Mouse (Mus musculus) retina, postnatal 1 day (tissue): ENCODE measurements around the gene Gpcpd1.
"Not testable (repeated sequence)": the region's sequence is repeated elsewhere in the genome, so short reads cannot be mapped to it uniquely, and the experiment has no call there.

ENCODE experiments used
- DNase-seq: peaks from one replicate; pipeline ENCODE4 v3.0.0-alpha.2; 2012

Gene Gpcpd1

DNA sequence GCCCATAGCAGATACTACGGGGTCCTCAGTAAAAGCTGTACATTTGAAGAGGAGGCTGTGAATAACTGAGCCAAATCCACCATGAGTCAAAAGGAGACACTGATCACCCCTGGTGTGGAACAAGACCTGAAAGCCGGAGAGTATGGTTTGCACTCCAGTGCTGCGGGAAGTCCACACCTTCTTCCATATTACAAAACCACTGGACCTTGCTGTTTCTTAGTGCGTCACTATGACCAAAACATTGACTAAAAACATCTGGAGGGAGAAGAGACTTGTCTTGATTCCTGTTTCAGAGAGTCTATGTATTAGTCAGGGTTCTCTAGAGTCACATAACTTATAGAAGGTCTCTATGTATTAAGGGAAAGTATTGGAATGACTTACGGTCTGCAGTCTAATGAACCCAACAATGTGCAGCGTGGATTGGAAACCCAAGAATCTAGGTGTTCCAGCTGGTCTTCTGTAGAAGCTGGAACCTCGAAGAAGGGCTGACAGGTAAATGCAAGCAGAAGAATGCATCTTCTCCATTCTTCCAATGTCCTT, at the start of gene Gpcpd1:
Gene Gpcpd1, minus strand, starts transcription at position 490 of the 540 bp plus-strand sequence.
- no peak for DNase-seq

DNA sequence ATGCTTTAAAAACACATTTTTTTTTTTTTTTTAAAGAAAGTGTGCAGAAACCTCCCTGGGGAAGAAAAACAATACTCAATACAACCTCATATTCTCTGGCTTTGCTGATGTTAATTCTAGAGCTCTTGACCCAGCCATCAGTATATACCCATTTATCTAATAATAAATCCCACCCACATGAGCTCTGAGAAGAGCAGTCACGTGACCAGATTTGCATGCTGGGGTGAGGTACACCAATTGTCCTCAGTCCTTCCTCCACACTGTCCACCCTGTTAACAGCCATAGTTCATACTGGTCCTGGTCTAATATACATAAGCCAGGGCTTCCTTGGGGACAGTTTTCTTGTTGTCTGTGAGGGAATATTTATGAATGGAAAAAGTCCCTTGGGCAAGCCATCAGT, 49.0 kb upstream of the Gpcpd1 start:
- no peak for DNase-seq

DNA sequence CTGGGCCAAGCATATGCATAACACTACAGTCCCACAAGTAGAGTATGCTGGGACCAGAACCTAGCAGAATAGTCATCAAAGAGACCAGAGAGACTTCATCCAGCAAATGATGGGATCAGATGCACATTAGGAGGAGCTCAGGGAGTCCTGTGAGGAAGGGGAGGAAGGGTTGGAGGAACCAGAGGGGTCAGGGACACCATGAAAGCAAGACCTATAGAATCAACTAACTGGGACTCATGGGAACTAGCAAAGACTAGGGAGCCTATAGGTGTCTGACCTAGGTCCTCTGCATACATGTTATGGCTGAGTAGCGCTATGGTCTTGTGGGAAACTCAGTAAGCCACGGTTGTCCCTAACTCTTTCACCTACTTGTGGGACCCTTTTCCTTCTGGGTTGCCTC, 41.1 kb upstream of the Gpcpd1 start:
- DNase-seq, result no peak

DNA sequence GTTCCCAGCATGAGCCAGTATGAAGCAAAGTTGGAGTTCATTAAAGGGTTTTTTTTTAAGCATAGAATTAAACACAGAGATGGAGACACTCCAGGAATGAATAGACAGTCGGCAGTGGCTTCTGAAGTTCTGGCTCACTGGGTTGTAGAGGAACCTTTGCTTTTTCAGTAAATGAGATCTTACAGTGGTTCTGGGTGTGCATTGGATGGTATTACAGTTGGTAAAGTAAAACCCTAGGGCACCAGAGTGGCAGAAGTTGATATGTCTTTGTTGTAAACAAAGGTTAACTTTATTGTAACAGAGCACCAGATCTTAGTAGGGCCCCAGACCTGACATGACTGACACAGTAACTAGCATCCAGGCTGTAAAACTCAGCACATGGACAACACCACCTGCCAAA, 35.6 kb upstream of the Gpcpd1 start:
- no peak for DNase-seq

DNA sequence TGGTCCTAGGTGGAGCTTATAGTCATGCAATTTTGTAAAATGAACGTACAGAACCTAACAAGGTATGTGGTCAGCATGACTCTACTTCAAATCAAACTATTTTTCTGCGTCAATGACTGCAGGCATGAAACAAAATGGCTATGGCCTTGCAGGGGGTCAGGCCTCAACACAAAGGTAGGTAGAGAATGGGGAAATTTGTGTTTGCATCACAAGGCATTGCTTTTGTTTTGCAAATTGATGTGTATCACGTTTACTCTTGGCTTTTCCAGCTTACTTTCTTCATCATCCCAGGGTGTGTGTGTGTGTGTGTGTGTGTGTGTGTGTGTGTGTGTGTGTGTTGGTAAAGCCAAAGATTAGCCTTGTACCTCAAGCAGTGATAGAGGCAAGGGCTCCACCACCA, 30.2 kb upstream of the Gpcpd1 start:
- no peak for DNase-seq

DNA sequence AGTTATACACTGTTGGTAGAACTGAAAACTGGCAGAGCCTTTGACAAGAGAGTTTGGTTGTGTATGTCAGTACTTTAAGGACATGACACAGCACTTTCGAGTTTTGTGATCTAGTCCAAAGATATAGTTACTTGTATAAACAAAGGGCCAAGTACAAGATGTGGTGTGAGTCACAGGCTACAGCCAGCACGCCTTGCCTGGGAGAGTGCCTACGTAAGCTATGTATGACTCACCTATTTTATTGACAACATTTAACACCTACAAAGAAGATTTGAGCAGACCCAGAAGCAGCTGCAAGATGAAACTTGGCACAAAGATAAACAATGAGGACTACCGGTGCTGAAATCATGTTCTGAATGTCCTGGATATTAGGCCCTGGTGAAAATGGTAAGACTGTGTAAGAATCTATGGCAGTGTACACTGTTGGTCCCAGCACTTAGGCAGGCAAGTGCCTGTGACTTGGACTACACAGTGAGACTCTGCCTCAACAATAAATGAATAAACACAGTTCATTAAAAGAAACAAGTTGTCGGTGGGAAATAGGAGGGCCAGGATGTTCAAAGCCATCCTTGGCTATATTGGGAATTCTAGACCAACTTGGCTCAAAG, 26.2 kb upstream of the Gpcpd1 start:
- DNase-seq, result no peak

DNA sequence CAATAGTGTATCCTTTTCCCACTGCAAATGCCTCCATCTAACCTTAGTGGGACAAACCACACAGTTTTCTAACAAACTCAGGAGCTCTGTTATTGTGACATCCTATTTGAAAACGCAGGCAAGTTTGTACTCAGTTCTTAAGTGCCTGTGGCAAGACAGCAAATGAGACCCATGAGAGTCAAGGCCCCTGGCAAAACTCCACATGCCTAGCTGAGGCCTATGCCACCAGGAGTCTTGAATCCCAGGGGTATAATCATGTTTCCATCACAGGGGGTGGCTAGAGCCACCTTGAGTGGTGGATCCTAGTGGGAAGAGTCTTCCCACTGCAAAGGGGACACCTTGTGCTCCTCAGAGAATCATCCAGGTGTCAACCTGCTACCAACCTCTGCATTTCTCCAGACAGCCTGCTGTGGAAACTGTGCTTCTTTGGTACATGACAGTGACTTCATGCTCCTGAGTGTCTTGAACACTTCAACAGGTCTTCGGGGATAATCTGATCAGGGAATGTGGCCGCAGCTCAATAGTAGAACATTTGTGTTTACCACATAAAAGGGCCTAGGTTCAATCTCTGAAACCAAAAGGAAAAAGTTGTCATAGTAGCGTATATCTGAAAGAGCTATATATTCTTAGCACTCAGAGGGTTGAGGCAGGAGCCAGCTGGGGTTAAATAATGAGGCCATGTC, 24.2 kb upstream of the Gpcpd1 start:
- no peak for DNase-seq

DNA sequence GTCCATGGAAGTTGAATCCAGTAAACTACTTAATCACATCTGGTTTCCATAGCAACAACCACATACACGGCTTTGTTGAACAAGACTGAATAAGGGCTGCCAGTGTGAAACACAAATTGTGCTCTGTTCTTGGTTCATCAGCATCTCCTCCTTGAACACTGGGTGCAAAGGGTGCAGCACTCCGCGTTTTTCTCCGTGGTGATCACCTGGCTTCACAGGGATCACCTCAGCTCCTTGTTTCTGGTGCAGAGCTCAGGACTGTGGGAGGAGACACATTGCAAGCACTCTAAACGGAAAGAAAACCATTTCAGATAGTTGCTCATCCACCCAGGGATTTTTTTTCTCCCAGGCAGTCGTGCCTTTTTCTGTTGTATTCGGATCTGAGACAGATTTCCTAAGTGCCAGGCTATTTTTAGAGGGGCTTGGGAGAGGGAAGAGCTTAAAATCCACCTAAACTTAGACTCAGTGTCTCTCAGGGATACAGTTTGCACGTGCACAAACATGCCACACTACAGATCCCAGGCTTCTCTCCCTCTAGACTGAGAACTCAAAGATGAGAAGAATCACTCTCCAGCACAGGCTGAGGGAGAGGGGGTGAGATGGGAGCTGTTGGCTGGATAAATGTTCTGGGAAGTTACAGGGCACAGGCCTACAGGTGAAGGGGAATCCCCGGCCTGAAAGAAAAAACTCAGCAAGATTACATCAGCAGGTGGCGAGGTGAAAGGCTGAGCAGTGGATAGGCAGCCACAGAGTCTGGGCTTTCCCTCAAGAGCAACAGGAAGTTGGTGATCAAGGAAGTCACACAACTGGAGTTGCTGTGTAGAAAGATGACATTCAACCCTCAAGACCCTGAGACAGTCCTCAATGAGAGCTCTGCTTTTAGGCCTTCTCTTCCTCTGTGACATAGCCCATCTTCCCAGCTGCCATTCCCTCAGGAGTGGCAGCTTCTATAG, 19.9 kb upstream of the Gpcpd1 start:
- no peak for DNase-seq

DNA sequence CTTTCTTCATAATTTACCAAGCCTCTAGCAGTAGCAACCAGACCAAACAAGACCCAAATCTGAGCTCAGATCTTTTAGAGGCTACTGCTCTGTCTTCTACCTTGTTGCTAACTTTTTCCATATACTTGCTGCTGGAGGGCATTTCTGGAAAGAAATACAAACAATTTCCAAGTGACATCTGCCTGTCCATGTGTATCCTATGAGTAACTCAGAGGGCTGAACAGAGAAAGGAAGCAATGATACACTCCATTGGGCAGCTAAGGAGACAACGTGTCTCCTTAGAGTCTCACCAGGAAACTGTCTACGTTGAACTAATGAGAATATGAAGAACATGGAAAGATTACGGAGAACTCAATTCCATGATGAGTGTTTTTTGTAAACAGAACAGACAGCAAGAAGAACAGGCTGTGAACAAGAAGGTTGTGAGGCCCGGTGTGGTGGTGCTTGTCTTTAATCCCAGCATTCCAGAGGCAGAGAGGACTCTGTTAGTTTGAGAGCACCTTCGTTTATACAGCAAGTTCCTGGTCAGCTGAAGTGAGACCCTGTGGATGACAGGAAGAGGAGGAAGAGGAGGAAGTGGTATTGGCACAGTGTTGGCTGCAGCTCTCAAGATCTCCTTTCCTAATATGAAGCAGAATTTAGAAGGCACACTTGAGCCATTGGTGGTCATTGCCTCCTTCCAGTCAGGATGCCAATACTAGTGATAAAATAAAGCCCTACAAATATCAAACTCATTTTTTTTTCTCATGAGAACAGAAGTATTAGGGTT, 18.4 kb upstream of the Gpcpd1 start:
- DNase-seq, result no peak

DNA sequence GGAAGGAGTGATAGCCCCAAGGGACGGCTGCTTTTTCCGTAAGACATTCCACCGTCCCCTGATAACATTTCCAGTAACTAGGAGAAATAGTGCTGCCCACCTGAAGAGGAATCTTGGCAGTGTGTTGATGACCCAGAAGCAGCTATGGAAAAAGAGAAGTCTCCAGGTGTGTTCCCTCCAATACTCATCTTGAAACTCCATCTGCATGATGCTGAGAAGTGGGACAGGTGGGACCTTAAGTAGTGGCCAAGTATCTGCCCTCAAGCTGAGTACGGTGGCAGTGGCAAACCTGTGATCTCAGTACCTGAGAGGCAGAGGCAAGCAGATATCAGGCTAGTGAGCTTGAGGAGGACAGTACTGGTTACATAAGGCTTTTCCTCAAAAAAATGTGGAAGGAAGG, 17.4 kb upstream of the Gpcpd1 start:
- DNase-seq, result no peak

DNA sequence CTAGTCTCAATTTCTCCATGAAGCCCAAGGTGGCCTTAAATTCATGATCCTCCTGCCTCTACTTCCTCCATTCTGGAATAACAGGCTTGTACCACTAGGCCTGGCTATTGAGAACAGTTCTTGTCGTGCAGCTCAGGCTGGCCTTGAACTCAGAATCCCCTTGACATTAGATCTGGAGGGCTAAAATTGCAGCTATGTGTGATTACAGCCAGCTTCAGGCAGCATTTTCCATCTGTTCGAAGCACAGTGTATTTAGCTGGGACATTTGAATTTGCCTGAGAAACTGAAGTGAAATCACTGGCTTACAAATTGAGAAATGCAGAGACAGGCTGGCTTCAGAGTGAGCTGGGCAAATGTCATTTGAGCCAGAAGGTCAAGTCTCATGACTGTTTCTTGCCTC, 16.2 kb upstream of the Gpcpd1 start:
- DNase-seq, result no peak

DNA sequence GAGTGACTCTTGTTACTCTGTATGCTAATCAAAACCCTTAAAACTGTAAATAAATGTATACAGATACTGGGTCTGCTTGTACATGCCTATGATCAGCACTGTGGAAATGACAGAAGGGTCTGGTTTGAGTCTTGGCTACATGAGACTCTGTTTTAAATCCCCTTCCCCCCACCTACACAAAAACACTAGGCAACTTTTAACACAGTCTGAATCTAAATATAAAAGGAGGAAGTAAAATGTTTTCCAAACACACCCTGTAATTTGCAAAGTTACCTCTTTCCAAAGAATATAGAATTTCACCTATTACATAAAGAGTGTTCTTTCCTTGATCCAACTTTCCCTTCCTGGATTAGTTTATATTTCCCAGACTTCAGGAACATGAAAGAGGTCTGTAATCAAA, 14.2 kb upstream of the Gpcpd1 start:
- no peak for DNase-seq

DNA sequence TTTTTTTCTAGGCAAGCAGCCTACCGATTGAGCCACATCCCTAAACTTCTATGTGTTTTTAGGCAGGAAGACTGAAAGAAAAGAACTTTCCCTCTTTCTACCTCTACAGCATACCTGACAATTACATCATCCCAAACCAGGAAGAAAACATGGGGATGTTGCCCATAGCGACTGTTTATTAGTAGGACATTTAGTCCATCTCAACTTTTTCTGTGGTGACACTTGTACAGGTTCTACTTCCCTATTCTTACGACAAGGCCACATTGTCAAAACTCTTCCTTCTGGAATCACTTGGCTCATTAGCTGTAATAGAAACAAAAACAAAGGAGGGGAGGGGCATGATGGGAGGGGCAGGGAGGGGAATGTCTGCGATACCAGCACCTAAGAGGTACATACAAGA, 12.6 kb upstream of the Gpcpd1 start:
- DNase-seq, result no peak

DNA sequence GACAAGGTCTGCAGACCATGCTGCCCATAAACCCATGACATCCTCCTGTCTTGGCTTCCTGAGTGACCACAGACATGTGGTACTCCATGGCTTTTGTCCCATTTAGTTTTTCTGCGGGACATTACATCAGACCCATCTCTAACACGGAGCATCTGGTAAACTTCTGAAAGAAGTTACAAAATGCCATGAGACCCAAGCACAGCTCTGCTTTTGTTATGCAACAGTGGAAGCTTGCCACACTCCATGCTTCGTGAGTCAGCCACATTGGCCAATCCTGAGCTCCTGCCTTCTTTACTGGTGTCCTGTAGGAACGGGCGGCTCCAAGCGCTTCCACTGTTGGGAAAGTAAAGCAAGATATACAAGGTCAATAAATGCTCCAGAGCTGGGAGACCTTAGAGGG, 11.6 kb upstream of the Gpcpd1 start:
- no peak for DNase-seq

DNA sequence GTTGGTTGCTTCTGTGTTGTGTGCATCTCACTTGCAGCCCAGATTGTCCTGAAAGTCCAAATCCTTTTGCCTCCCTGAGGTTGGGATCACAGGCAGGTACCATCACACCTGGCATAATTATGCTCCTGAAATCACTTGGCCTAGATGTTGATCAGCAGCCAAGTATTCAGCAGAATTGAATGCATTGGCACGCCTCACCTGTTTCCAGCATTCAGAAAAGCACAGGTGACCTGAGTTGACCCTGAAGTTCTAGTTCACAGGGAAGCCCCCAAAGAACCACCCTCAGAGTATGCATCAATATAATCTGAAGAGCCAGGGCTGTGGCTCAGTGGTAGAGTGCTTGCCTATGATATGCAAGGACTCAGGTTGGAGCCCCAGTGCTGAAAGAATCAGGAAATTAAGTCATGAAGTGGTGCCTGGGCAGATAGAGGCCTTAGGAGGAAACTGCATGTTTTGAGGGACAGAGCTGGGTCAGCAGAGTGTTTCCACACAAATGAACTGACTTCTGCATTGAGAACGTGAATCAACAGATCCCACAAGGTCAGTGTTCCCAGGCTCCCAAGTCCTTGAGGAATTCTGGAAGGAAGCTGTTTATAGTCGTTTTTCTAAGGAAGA, 10.4 kb upstream of the Gpcpd1 start:
- no peak for DNase-seq

DNA sequence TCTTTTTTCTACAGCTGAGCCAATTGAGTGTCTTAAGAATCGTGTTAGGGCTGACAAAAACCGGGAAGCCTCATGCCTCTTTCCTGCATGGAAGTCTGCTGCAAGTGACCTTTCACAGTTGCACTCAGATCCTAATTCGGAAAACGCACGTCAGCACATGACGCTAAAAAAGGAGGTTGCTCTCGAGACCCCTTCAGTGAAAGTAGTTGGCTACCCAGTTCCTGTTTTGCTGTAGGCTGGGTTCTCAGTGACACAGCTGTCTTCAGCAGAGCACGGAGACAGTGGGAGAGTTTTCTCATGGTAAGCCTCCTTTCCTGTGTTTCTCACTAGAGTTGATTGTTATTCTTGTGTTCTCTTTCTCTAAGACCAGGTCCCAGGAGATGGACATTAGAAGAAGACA, 9.7 kb upstream of the Gpcpd1 start:
- no peak for DNase-seq

DNA sequence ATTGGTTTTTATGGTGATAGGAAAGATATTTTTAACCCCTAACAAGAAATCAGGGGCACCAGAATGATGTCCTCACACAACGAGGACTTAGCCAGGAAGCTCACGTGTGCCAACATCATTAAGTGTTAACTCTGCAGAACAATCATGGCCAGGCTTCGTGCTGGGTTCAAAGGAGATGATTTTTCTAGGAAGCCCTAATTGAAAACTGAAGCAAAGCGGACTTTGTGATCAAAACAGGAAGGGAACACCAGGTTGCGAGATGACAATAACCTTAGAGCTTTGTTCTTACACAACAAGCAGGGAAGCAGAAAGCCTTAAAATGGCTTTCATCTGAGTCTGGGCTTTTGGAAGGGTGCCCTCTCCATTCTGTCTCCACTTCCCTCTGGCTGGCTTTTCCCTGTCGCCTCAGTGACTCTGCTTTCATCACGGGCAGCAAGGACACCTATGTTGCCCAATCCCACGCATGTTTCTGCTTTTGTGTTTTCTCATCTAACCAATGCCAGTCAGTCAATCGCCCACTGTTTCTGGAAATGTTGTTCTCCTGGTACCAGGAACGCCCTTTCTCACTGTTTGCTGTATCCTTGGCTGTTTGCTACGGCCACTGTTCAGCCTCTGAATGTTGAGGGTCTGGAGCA, 8.2 kb upstream of the Gpcpd1 start:
- no peak for DNase-seq

DNA sequence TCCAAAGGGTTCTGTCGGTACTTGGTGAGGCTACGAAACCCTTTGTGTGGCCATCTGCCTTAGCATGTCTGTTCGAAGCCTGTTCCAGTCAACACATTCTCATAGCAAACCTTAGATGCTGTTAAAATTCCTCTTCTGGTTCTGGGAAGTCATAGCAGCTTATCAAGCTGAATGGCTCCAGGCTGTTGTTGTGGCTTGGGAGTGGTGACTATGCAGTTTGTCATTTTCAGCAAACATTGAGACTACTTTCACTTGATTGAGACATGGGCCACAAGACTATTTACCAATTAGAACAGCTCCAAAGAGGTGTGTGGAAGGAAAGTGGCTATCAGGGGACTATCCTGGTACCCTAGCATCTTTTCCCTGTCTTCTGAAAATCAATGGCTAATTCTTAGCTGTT, 4.6 kb upstream of the Gpcpd1 start:
- no peak for DNase-seq

DNA sequence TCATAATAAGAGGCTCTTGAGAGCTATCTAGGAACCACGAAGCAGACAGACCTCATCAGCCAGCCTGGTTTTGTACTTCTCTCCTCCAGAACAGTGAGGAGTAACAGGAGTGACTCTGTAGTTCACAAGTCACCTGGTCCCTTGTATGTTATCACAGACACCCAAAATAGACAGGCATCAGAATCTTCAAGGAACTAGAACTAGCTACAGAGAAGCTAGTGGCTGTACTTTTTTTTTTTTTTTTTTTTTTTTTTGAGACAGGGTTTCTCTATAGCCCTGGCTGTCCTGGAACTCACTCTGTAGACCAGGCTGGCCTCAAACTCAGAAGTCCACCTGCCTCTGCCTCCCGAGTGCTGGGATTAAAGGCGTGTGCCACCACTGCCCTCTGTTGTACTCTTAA, 4.0 kb upstream of the Gpcpd1 start:
- not testable (repeated sequence) for DNase-seq

DNA sequence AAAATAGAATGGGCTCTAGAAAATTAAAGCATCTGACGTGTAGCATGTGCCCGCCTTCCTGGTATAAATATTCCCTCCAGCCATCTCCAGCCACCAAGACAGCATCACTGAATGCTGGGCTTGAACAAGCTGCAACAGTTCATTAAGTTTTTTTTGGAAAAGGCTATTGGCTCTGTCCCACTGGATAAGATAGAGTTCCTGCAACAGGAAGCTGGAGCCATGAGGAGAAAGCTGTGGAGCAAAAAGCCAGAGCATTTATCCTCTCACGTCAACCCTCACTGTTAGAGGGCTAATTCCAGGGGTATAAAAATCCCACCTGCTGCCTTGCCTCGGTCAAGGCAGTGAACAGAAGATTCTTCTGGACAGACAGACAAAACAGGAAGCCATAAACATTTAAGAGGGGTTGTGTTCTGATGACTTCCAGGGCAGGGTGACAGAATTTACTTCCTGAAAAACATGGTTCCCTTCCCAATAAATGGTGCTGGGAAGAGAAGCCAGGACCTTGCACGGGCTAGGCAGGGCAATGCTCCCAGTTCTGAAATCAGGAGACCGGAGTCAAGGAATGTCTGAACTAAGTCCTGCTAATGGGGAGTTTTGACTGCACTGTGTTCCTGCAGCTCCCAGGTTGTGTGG, 2.5 kb upstream of the Gpcpd1 start:
- DNase-seq, result no peak

DNA sequence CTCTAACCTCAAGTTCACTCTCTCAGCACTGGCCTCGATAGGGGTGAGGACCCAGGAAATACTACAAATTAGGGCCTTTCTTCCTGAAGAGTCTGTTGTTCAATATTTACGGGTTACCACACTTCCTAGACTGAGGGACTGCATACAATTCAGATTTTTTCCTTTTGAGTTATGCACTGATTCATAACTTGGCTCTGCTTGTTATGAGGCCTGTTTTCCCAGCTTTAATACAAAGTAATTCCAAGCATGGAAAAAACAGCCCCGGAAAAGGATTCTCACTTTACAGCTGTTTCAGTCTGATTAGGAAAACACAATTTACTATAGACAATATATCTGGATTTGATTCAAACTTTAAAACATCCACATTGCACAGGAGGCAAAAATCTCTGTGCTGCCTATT, 1.5 kb downstream of the Gpcpd1 start:
- no peak for DNase-seq
